Mouse (Mus musculus) macrophage (primary cell): ENCODE measurements around the gene Fgr. TPM values are rescaled to one million over a fixed set of nuclear protein-coding genes. Genes with fewer than 3 reads are reported as not detected.

Experiments used
- H3K27ac ChIP-seq: fragments of 350-480 bp; formaldehyde crosslinking; 2 replicates; pipeline ENCODE4 v1.9.0; 2021
- H3K36me3 ChIP-seq: fragments of 350-480 bp; formaldehyde crosslinking; 2 replicates; pipeline ENCODE4 v1.9.0; 2021; ENCODE audit errors: inconsistent target
- H3K4me3 ChIP-seq: fragments of 350-480 bp; formaldehyde crosslinking; 2 replicates; pipeline ENCODE4 v1.9.0; 2021; ENCODE audit errors: inconsistent target
- H3K79me2 ChIP-seq: fragments of 350-480 bp; formaldehyde crosslinking; 2 replicates; pipeline ENCODE4 v1.9.0; 2021; ENCODE audit errors: inconsistent target
- WGBS: methylation state at CpG from one replicate; pipeline ENCODE4 v1.1.7; 2026; ENCODE audit warnings: inconsistent platforms; ENCODE audit not compliant: missing documents; 5-methylcytosine and 5-hydroxymethylcytosine counted together
- polyA plus RNA-seq: library from polyadenylated mRNA; stranded (reverse); fragments of 250-400 nt; gene quantifications from 3 replicates; pipeline ENCODE4 v1.2.4, GENCODE M21; 2018; ENCODE audit warnings: inconsistent platforms

Gene Fgr
- polyA plus RNA-seq, 1 experiment from 2014 or later = 1.8 TPM

DNA sequence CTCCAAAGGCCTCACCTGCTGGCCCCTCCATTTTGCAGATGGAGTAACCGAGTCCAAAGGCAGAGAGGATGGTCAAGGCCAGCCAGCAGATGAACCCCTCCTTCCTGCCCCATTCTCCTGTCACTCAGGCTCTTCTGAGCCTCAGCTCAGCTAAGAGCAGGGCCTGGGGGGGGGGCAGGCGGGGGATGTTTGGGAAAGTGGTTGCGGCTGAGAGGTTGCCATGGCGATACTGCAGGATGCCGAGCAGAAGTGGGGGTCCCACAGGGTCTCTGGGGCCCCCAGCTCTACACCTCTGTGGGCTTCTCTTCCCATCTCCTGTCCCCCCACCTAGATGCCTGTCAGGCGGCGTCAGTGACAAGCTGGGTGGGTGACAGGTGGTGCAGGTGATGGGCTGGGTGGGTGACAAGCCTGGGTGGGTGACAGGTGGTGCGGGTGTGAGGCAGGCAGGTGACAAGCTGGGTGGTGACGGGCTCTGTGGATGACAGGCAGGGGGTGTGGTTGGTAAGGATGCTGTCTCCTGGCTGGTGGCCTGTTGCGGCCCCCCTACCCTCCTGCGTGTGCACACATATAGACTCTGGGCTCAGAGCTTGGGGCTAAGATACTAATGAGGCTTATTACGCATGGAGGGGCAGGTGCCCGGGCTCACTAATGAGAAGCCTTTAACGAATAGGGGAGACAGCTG, 49.2 kb downstream of the Fgr start:
- no peaks in the 10 kb centered on the region for H3K79me2 ChIP-seq
- no peaks in the 10 kb centered on the region for H3K36me3 ChIP-seq
- no peak overlapping the region for H3K4me3 ChIP-seq
- H3K27ac ChIP-seq = no peak overlapping the region
- 98% methylated on average over 14 of the region's 14 CpGs for WGBS

GRCm38 (mm10) chr4:133023636-133024035, 49.7 kb downstream of the Fgr start:
- Histone ChIP-seq H3K36me3 (no peaks in the 10 kb centered on the region), H3K79me2 (no peaks in the 10 kb centered on the region), H3K4me3 (no peak overlapping the region), H3K27ac (no peak overlapping the region)
- 89% methylated on average over 6 of the region's 6 CpGs for WGBS

DNA sequence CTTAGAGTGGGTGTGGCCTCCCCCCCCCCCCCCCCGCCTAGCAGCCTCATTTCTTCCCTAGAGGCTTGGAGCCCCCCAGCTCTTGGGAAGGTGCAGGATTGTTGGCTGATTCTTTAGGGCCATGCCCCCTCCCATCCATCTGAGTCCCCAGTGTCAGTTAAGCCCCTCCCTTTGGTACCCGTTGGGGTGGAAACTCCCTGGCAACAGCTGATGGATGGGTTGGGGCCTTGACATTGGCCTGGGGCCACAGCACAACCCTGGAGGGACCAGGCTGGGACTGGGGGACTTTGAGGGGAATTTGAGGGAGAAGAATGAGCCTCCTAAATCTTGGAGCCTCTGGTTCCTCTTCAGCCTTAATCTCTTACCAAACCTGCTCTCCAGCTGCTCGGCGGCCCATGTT, 50.5 kb downstream of the Fgr start:
- H3K36me3 ChIP-seq = no peaks in the 10 kb centered on the region
- WGBS = 68% methylated on average over 4 of the region's 4 CpGs

DNA sequence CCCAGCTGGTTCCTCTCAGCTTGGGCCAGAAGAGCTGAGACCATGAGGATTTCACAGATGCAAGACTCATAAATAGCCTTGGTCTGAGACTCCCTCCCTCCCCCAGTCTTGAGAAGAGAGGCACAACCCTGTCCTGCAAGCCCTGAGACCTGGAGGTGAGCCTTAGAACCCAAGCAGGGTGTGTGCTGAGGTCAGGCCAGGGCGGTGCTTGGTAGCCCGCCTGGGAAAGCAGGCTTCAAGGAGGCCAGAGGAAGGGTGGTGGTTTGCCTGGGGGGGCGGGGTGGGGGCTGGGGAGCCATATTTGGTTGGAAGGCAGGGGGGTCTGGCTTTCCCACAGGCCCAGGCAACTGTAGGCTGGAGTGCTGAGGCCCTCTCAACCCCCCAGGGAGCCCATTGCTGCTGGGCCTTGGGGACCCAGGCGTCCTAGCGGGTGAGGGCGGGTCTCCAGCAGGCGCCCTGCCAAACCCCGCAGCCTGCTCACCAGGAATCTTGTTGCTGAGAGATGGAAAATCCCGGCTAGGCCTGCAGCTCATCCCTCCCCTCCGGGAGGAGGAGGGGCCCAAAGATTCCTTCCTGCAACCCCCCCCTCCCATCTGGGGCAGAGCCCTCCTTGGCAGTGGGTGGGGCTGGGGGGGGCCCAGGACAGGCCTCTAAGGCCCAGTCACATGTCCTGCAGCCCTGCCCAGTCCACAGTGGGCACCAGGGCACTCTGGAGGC, 51.2 kb downstream of the Fgr start:
- Histone ChIP-seq H3K36me3 (no peaks in the 10 kb centered on the region), H3K27ac (no peak overlapping the region), H3K4me3 (no peak overlapping the region), H3K79me2 (no peaks in the 10 kb centered on the region)
- 82% methylated on average over 10 of the region's 10 CpGs for WGBS

More for the DNA sequence above, 50.5 kb downstream of the Fgr start:
- Histone ChIP-seq H3K79me2 (no peaks in the 10 kb centered on the region), H3K27ac (no peak overlapping the region), H3K4me3 (no peak overlapping the region)

DNA sequence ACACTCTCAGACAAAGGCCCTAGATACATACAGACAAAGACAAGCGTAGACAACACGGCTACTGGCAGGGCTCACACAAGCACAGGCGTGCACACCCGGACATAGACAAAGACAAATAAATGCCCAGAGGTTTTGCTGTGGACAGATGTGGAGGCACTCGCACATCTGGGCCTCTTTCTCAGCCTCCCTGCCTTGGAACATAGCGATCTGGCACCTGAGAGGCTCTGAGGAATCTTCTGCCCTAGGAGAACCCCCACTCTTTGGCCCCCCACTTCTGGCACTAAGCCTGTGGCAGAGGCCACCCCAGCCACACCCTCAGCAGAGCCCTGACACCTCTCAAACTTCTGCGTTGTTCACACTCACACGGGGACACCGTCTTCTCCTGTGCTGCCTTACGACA, 52.4 kb downstream of the Fgr start:
- Histone ChIP-seq H3K79me2 (no peaks in the 10 kb centered on the region), H3K36me3 (no peaks in the 10 kb centered on the region), H3K4me3 (no peak overlapping the region), H3K27ac (no peak overlapping the region)
- WGBS = 95% methylated on average over 10 of the region's 10 CpGs

GRCm38 (mm10) chr4:133026826-133027375, 53.0 kb downstream of the Fgr start:
- Histone ChIP-seq H3K79me2 (no peaks in the 10 kb centered on the region), H3K4me3 (no peak overlapping the region), H3K36me3 (no peaks in the 10 kb centered on the region), H3K27ac (no peak overlapping the region)
- 38% methylated on average over 2 of the region's 2 CpGs for WGBS

GRCm38 (mm10) chr4:133027721-133028120, 53.8 kb downstream of the Fgr start:
- H3K27ac ChIP-seq = no peak overlapping the region
- no peak overlapping the region for H3K4me3 ChIP-seq
- H3K36me3 ChIP-seq = no peaks in the 10 kb centered on the region
- WGBS = 93% methylated on average over 10 of the region's 10 CpGs
- H3K79me2 ChIP-seq = no peaks in the 10 kb centered on the region

DNA sequence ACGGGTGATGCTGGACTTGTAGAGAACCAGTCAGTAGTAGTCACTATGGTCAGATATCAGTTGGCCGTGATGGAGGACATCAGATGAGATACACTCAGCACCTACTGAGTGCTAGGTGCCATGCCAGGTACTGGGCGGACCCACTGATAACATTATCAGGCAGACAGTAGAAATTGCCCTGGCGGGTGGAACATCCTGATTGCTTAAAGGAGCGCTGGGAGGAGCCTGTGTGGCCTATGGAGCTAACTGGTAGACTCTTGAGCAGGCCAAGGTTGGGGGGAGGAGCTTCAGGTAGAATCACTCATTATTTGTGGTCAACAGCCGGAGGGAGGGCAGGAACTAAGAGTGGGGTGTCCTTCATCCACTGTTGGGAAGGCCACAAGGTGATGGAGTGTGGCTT, 54.3 kb downstream of the Fgr start:
- no peak overlapping the region for H3K27ac ChIP-seq
- H3K79me2 ChIP-seq = no peaks in the 10 kb centered on the region
- H3K4me3 ChIP-seq = no peak overlapping the region
- no peaks in the 10 kb centered on the region for H3K36me3 ChIP-seq
- 98% methylated on average over 6 of the region's 6 CpGs for WGBS

GRCm38 (mm10) chr4:133028875-133029274, 55.0 kb downstream of the Fgr start:
- no peaks in the 10 kb centered on the region for H3K79me2 ChIP-seq
- no peak overlapping the region for H3K27ac ChIP-seq
- no peaks in the 10 kb centered on the region for H3K36me3 ChIP-seq
- no peak overlapping the region for H3K4me3 ChIP-seq
- WGBS = 98% methylated on average over 6 of the region's 6 CpGs

DNA sequence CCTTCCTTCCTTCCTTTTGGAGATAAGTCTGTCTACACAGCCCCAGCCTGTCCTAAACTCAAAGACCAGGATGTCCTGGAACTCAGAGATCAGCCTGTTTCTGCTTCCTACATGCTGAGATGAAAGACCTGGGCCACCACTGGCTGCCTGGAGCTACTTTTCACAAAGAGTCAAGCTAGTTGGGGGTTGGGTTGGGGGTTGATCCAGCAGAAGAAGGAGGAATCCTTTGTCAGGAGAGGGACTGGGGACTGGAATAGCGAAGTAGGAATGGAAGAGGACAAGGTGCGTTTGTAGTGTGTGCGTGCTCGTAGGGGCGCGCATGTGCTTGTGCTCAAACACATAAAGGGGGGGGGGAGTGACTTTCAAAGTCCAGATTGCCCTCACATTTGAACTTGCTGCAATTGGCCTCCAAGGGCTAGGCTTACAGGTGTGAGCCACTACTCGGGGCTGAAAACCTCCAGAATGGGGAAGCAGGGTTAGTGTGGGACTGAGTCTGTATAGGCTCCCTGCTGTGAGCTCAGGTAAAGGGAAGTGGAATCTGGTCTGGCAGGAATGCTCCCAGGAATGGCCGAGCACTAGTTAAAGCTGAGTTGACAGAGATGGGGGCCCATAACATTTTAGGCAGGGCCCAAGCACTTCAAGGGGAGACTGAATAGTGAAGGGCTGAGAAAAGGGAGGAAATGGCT, 58.7 kb downstream of the Fgr start:
- 89% methylated on average over 8 of the region's 8 CpGs for WGBS
- H3K79me2 ChIP-seq = no peaks in the 10 kb centered on the region
- no peaks in the 10 kb centered on the region for H3K36me3 ChIP-seq
- H3K27ac ChIP-seq = no peak overlapping the region
- no peak overlapping the region for H3K4me3 ChIP-seq

- WGBS = 93% methylated on average over 10 of the region's 10 CpGs
- Histone ChIP-seq H3K36me3 (no peaks in the 10 kb centered on the region), H3K4me3 (no peak overlapping the region), H3K27ac (no peak overlapping the region), H3K79me2 (no peaks in the 10 kb centered on the region)
These were observed 60.6 kb downstream of the Fgr start for GRCm38 (mm10) chr4:133034478-133034877.

DNA sequence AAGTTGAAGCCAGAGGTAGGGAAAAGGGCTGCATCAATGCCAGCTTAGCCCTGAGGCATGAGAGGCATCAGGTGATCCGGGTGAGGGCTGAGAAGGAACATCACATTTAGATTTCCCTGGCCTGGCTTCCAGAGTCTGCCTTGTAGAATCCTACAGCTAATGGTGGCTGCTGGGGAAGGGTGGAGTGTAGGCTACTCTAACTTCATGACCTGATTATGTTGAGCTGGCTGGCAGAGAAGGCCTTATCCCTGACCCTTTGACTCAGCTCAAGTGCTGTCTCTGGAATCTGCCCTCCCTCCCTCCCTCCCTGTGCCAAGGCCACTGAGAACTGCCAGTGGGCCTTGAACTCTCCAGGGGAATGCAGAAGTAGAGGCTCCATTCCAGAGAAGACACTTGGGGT, 61.6 kb downstream of the Fgr start:
- H3K27ac ChIP-seq = no peak overlapping the region
- no peaks in the 10 kb centered on the region for H3K36me3 ChIP-seq
- WGBS = 100% methylated on average over 1 of the region's 1 CpGs
- no peaks in the 10 kb centered on the region for H3K79me2 ChIP-seq
- H3K4me3 ChIP-seq = no peak overlapping the region

- Histone ChIP-seq H3K36me3 (no peaks in the 10 kb centered on the region), H3K79me2 (no peaks in the 10 kb centered on the region), H3K27ac (no peak overlapping the region), H3K4me3 (no peak overlapping the region)
- WGBS = 90% methylated on average over 3 of the region's 3 CpGs
These were observed 62.1 kb downstream of the Fgr start for GRCm38 (mm10) chr4:133035946-133036345.

DNA sequence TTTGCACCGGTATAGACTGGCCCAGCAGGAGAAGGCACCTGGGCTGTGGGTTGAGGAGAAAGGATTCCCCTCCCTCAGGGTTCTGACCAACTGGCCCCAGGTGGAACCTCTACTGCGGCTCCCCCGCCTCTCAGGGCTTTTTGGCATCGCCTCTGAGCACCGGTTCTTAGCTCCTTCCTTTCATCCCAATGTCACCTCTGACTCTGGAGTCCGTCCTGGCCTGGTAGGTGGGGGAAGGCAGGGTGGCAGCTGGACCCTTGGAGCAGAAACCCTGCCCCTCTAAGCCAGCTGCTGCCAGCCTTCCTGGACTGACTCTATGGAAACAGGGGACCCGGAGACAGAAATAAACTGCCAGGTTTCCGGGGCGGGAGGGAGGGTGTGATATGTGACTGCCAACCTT, 63.4 kb downstream of the Fgr start:
- WGBS = 83% methylated on average over 7 of the region's 9 CpGs
- H3K27ac ChIP-seq = no peak overlapping the region
- no peak overlapping the region for H3K4me3 ChIP-seq
- H3K36me3 ChIP-seq = no peaks in the 10 kb centered on the region
- no peaks in the 10 kb centered on the region for H3K79me2 ChIP-seq

GRCm38 (mm10) chr4:133037798-133038197, 63.9 kb downstream of the Fgr start:
- 81% methylated on average over 6 of the region's 6 CpGs for WGBS
- Histone ChIP-seq H3K36me3 (no peaks in the 10 kb centered on the region), H3K4me3 (no peak overlapping the region), H3K27ac (no peak overlapping the region), H3K79me2 (no peaks in the 10 kb centered on the region)
